Mouse (Mus musculus) CD4-positive helper T cell, adult 2 months (primary cell): Measurements from ENCODE around the gene G0s2.
A peak's percentile ranks its signal among the peaks of the same experiment; 100 is the strongest.
"Not testable (repeated sequence)": the region's sequence is repeated elsewhere in the genome, so short reads cannot be mapped to it uniquely, and the experiment has no call there.

ENCODE experiments used
- DNase-seq: peaks from one replicate; pipeline ENCODE4 v3.0.0-alpha.2; 2012; ENCODE audit warnings: low read depth, missing footprints, low spot score

The G0s2 gene

GRCm38 (mm10) chr1:193253895-193254294 is 19.1 kb downstream of the G0s2 start:
- DNase-seq: not testable (repeated sequence)

GRCm38 (mm10) chr1:193252616-193253015 is 20.4 kb downstream of the G0s2 start:
- DNase-seq: no peak

DNA sequence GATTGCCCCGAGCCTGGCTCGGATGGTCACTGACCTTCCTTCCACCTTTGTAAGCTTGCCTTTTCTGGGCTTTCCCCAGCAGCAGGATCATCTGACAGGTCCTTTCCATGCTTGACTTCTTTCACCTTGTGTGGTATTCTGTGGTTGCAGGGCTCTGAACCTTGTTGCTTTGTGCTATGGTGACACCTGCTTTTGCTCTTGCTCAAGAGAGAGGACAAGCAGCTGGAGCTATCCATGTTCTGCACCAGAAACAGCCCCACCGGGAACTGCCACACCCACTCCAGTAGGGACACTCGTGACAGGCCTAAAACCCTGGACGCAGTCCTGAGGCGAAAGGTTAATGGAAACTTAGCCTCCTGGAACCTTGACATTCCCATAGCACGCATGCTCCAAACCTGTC is 21.6 kb downstream of the G0s2 start:
- no peak for DNase-seq

DNA sequence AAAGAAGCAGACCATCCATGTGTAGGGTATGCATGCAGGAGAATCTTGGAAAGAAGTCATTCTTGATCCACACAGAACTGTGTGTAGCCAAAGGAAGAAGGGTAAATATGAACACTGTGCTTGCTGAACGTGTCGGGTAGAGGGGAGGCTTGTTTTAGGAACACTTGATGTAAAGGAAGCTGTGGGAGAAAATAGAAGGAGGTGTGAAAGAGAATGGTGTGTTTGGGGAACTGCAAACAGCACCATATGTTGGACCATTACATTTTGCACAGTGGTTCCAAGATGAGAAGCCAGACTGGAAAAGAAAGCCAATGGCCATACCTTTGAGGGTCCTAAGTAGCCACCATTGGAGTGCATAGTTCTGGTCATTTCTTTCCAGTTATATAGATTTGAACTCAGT is 23.0 kb downstream of the G0s2 start:
- no peak for DNase-seq

GRCm38 (mm10) chr1:193244235-193244634 is 28.8 kb downstream of the G0s2 start:
- DNase-seq: no peak

GRCm38 (mm10) chr1:193243571-193244193 is 29.3 kb downstream of the G0s2 start:
- no peak for DNase-seq

- no peak for DNase-seq
Measured at GRCm38 (mm10) chr1:193242863-193243262, 30.2 kb downstream of the G0s2 start.

- no peak for DNase-seq
Measured at GRCm38 (mm10) chr1:193242238-193242637, 30.8 kb downstream of the G0s2 start.

GRCm38 (mm10) chr1:193241436-193241835 is 31.6 kb downstream of the G0s2 start:
- DNase-seq: no peak

DNA sequence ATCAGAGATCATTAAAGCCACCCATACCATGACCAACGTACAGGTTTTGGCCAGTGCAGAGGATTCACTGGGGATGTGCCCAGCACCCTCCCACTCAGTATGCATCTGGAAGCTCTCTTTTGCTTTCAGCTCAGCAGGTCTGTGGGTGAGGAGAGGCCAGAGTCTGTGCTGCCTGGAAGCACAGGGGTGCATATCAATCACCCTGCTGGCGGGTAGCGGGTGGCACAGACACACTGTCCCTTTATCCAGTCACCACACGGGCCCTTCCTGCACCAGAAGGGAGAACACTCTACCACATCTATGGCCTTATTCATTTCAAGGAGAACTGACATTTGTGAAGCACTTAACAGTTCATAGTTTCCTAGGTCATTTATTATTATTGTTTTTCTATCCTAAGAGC is 34.6 kb downstream of the G0s2 start:
- no peak for DNase-seq

- DNase-seq: no peak
Measured at GRCm38 (mm10) chr1:193234930-193235329, 38.1 kb downstream of the G0s2 start.

- no peak for DNase-seq
Measured at GRCm38 (mm10) chr1:193234130-193234645, 38.8 kb downstream of the G0s2 start.

GRCm38 (mm10) chr1:193232732-193233131 is 40.3 kb downstream of the G0s2 start:
- no peak for DNase-seq

DNA sequence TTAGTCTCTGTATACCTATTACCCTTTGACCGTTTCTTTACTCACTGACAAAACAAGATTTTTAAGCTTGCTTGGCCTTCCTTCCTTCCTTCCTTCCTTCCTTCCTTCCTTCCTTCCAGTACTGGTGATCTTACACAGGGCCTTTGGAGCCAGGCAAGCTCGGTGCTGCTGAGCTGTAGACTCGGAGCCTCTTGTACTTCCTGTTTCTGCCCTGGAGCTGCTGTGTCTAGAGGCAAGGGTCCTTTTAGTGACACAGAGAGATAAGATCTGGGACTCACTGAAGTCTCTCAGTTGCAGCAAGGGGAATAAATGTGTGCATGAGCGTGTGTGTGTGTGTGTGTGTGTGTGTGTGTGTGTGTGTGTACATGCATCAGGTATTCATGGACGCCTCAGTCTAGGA is 42.1 kb downstream of the G0s2 start:
- no peak for DNase-seq

GRCm38 (mm10) chr1:193230531-193230930 is 42.5 kb downstream of the G0s2 start:
- DNase-seq: no peak

- no peak for DNase-seq
Measured at GRCm38 (mm10) chr1:193229570-193229969, 43.4 kb downstream of the G0s2 start.

DNA sequence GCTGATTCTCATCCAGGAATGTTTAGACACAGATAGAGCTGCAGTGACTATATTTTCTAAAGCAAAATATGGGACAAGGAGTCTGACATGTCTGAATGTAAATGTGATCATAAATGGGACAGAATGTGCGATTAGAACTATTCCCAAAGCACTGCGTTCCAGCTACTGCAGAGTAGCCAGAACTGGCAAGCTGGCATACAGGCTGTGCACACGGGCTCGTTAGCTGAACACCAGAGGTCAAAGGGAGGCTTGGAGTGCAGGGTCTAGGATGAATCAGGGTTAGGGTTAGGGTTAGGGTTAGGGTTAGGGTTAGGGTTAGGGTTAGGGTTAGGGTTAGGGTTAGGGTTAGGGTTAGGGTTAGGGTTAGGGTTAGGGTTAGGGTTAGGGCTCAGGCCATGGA is 45.5 kb downstream of the G0s2 start:
- no peak for DNase-seq

GRCm38 (mm10) chr1:193226724-193227522 is 46.1 kb downstream of the G0s2 start:
- DNase-seq: peak; percentile 25

GRCm38 (mm10) chr1:193226114-193226513 is 46.9 kb downstream of the G0s2 start:
- DNase-seq: peak; percentile 36

DNA sequence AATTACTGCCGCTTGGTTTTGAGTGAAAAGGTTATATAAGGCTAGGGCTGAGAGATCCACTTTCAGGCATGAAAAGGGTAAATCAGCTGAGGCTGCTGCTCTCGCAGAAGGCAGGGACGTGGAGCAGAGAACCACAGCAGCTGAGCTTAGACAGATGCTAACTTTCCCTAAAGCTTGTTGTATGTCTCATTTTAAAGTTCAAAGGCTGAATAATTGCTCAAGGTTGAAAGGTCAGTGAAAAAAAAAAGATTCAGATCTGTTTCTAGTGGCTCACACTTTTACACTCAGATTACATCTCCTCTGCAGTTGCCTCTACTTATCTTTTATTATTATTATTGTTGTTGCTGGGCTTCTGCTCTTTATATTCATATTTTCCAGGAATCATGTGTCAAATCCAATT is 47.5 kb downstream of the G0s2 start:
- peak; percentile 19 for DNase-seq
